Mouse (Mus musculus) left cerebral cortex, adult 18-20 months (tissue): ENCODE data around the gene Galnt12. TPM values are rescaled to one million over a fixed set of nuclear protein-coding genes. Genes with fewer than 3 reads are reported as not detected.
A peak's percentile ranks its signal among the peaks of the same experiment; 100 is the strongest.

Source experiments
- DNase-seq, 2 experiments: peaks; one replicate each; pipeline ENCODE4 v3.0.0; 2021 to 2022; ENCODE audit warnings: low spot score in 2 of 2, mixed read lengths in 1 of 2
- total RNA-seq, 2 experiments: library from RNA; stranded (reverse); gene quantifications; 2 replicates each; pipeline ENCODE4 v1.2.3; 2021

Galnt12 gene
- total RNA-seq, 2 experiments from 2014 or later = 0.91 to 1.3 TPM

- DNase-seq = no peak
These were observed 1.5 kb downstream of the Galnt12 start for GRCm38 (mm10) chr4:47093161-47093560.

GRCm38 (mm10) chr4:47093647-47094046 lies 1.9 kb downstream of the Galnt12 start:
- no peak for DNase-seq

DNA sequence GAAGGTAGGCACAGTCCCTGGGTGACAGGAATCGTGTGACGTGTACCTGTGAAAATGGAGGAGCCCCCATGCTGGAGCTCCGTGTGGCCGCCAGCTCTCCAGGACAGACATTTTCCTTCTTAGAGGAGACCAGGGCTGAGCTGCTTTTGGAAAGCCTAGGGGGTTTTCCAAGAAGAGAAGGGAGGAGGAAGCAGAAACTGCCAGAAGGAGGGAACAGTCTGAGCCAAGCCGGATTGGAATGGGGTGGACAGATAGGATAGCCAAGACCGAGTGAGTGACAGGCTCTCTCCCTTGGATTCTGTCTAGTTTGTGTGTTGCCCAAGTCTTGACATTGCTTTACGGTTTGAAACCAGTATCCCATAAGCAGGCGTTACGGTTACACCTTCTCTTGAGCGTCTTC lies 11.9 kb downstream of the Galnt12 start:
- no peak for DNase-seq

- DNase-seq = no peak
These were observed 20.2 kb downstream of the Galnt12 start for GRCm38 (mm10) chr4:47111885-47112284.

- no peak for DNase-seq
These were observed 20.9 kb downstream of the Galnt12 start for GRCm38 (mm10) chr4:47112560-47112959.

- DNase-seq = peak; percentile 50 to 73
These were observed 30.5 kb downstream of the Galnt12 start for GRCm38 (mm10) chr4:47122051-47122706.

DNA sequence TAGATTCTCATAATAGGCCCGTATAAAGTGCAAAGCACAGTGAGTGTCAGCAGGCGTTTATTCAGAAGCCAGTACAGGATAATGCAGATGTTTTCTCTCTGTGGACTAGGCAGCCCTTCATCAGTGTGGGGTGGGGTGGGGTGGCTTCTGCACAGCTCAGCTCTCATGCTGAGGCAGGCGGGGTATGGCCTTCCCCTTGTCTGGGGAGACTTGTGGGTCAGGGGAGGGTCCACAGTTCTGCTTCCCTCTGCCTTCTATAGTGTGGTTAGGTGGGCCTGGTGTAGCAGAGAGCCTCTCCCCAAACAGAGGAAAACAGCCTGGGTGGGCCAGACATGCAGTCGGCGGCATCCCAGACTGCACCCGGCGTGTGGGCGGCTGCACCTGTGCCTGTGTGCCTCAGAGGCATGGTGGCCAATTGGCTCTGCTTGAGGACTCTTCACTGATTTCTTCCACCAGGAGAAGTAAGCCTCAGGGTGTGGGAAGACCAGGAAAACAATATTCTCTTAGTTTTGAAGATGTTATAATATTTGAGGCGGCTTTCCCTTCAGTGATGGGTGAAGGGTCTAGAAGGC lies 32.5 kb downstream of the Galnt12 start:
- DNase-seq = peak; percentile 32 to 38

DNA sequence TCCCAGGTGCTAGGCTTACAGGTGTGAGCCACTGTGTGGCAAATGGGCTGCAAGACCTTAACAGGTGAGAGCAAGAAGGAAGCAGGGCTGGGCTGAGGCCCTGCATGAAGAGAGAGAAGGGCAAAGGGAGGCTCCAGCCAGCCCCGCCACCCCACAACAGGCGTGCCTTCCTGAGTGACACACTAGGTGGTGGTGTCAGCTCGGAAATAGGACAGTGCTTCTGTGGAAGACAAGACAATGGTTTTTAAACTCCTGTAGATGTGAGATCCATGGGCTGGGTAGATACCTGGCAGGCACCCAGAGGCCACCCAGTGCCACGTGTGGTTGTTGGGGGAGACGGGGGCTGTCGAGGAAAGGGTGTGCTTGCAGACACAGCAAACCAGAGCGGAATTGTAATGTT lies 36.8 kb downstream of the Galnt12 start:
- peak in 1 of 2 experiments; percentile 31 for DNase-seq

DNA sequence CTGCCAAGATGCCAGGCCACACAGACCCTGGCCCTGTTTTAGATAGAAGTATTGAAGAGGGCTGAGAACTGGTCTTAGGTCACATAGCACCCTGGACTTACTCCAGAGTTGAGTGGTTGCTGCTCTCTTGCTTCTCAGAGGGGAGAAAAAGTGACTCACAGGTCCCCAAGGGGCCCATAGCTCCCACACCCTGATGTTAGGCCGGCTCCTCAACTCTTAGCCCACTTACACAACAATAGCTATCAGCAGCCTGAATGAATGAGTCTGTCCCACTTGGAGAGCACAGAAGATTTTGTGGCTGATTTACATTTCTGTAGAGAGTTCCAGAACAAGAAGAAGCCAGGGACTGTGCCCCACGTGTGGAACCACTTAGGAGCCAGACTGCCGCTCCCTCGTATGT lies 37.9 kb downstream of the Galnt12 start:
- no peak for DNase-seq

GRCm38 (mm10) chr4:47130111-47131050 lies 38.7 kb downstream of the Galnt12 start:
- DNase-seq = no peak

DNA sequence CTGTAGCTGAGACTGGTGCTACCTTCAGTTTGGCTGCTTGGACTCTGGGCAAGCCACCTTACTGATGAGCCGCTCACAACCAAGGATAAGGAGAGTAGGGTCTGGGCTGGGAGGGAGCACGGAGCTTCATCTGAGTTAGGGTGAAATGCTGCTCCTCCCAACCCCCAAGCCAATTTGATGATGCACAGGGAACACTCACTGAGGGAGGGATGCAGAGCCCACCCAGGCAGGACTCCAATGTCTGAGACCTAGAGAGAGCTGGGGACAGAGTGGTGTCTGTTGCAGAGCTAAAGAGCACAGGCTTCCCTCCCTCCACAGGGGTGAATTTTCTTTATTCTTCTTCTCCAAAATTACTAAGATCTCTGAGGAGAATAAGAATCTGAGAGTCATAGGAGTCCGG lies 40.2 kb downstream of the Galnt12 start:
- no peak for DNase-seq

GRCm38 (mm10) chr4:47132413-47132812 lies 40.7 kb downstream of the Galnt12 start:
- DNase-seq = no peak

GRCm38 (mm10) chr4:47136699-47137101 lies 45.0 kb downstream of the Galnt12 start:
- DNase-seq = peak in 1 of 2 experiments; percentile 31

GRCm38 (mm10) chr4:47137479-47137878 lies 45.8 kb downstream of the Galnt12 start:
- no peak for DNase-seq

DNA sequence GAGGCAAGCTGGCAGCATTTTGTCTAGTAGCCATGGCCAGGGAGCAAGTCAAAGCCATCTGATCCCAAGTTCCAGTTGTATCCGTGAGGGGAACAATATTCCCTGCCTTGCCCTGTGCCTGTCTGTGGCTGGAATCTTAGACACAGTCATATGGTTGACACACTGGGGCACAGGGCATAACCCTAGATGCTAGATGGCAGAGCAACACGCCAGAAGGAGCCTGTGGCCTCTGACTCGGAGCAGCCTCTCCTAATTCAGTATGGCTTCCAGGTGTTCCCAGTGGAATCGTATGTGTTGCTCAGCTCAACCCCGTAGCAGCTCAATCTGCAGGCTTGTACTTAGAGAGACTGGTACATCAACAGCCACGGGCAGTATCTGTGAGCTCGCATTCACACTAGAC lies 46.7 kb downstream of the Galnt12 start:
- no peak for DNase-seq

GRCm38 (mm10) chr4:47138967-47139777 lies 47.5 kb downstream of the Galnt12 start:
- DNase-seq = no peak

DNA sequence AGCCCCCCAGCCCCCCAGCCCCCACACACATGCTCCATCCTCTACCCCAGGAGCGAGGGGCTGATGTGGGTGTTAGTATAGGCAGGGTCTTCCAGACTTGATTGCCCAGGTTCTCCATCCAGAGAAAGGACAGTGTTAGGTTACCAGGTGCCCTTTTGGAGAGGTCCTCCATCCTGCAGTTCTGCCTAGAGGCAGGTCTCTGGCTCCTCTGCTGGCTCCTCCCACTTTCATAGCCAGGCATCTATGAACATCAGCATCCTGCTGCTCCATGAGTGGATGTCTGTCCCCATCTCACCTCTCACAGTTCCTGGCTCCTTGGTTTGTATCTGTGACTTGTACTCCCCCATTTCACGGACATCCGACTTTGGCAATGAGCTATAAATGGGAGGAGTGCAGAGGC lies 48.6 kb downstream of the Galnt12 start:
- no peak for DNase-seq

DNA sequence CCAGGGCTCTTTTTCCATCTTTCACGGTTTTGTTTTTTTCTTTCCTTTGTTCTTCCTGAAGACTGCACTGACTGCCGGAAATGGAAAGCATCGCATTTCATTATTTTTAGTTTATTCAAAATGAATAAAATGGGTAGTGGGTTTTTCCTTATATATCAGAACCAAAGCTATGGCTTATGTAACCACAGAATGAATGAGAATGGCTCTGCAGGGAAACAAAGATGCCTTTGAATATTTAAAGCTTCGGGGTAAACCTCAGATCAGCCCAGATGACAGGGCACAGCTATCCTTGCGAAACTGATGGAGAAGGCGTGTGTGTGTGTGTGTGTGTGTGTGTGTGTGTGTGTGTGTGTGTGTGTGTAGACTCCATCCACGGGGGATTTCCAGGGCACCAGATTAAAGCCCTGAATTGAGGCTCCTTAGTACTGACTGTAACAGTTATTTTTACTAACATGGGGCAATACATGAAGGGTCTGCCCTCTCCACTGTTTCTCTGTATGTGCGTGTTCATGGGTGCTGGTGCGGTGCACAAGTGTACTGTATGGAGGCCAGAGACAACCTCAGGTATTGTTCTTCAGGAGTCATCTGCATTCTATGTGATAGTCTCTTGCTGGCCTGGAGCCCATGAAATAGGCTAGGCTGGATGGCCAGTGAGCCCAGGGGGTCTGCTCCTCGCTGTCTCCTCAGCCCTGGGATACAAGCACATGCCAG lies 49.9 kb downstream of the Galnt12 start:
- DNase-seq = no peak

- no peak for DNase-seq
These were observed 52.1 kb downstream of the Galnt12 start for GRCm38 (mm10) chr4:47143849-47144248.

GRCm38 (mm10) chr4:47145341-47145740 lies 53.6 kb downstream of the Galnt12 start:
- no peak for DNase-seq

- DNase-seq = no peak
These were observed 54.9 kb downstream of the Galnt12 start for GRCm38 (mm10) chr4:47146561-47146960.
